Mouse (Mus musculus): ENCODE measurements around the gene Spindoc. TPM values are rescaled to one million over a fixed set of nuclear protein-coding genes. Genes with fewer than 3 reads are reported as not detected.

The Spindoc gene
- polyA plus RNA-seq (2012; rRNA removed) = 10.3 and 12.2 TPM in 2 replicates

GRCm38 (mm10) chr19:7382903-7383865, at the start of gene Spindoc:
Gene Spindoc, minus strand, starts transcription at chr19:7382994.
- no peaks in the 10 kb centered on the region for H3K27me3 ChIP-seq (ENCODE audit: control insufficient read depth, insufficient read depth, low read length)
- H3K4me3 ChIP-seq (ENCODE audit: extremely low read depth, insufficient read depth, insufficient read length) = peak within 1 kb of the TSS; percentile 77
- peak; percentile 70 to 97 for DNase-seq (ENCODE audit: low read depth in 1 of 2, low spot score in 2 of 2)
- 2% methylated on average over 45 of the region's 52 CpGs for WGBS
- no peak for TF ChIP-seq CTCF (IDR thresholded peaks at IDR 0.05; ENCODE audit: extremely low read depth, insufficient read depth, insufficient read length, insufficient replicate concordance)
- no peak for TF ChIP-seq POLR2A (IDR thresholded peaks at IDR 0.05; ENCODE audit: low read depth, low read length)
- H3K4me1 ChIP-seq (ENCODE audit: control insufficient read depth, insufficient read depth, insufficient read length) = no peaks in the 10 kb centered on the region
- H3K36me3 ChIP-seq (ENCODE audit: control insufficient read depth, insufficient read depth, low read length) = no peaks in the 10 kb centered on the region
- H3K27ac ChIP-seq (ENCODE audit: insufficient read depth, low read length) = peak within 1 kb of the TSS; percentile 31

DNA sequence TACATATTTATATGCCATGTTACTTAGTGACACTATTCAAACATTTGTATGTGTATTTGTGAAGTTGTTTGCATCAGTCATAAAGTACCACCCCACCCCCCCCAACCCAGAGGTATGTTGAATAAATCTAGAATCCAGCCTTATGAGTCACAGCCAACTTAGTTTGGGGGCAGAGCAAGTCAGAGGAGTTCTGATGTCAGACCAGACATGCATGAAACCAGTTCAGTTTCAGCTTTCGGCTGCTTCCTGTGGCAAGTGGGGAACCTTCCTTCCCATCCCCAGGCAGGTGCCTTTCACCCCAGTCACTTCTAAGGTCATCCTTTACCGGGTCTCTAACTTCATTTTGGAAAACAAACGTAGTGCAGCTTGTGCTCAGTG, 42.6 kb upstream of the Spindoc start:
- TF ChIP-seq CTCF (IDR thresholded peaks at IDR 0.05; ENCODE audit: extremely low read depth, insufficient read depth, insufficient read length, insufficient replicate concordance) (no peak), POLR2A (IDR thresholded peaks at IDR 0.05; ENCODE audit: low read depth, low read length) (no peak)
- 32% methylated on average over 3 of the region's 3 CpGs for WGBS
- Histone ChIP-seq H3K4me3 (ENCODE audit: extremely low read depth, insufficient read depth, insufficient read length) (no peak overlapping the region), H3K4me1 (ENCODE audit: control insufficient read depth, insufficient read depth, insufficient read length) (no peaks in the 10 kb centered on the region), H3K36me3 (ENCODE audit: control insufficient read depth, insufficient read depth, low read length) (peaks cover 18% of the 10 kb centered on the region), H3K27me3 (ENCODE audit: control insufficient read depth, insufficient read depth, low read length) (no peaks in the 10 kb centered on the region), H3K27ac (ENCODE audit: insufficient read depth, low read length) (no peak overlapping the region)
- no peak for DNase-seq (ENCODE audit: low read depth in 1 of 2, low spot score in 2 of 2)

DNA sequence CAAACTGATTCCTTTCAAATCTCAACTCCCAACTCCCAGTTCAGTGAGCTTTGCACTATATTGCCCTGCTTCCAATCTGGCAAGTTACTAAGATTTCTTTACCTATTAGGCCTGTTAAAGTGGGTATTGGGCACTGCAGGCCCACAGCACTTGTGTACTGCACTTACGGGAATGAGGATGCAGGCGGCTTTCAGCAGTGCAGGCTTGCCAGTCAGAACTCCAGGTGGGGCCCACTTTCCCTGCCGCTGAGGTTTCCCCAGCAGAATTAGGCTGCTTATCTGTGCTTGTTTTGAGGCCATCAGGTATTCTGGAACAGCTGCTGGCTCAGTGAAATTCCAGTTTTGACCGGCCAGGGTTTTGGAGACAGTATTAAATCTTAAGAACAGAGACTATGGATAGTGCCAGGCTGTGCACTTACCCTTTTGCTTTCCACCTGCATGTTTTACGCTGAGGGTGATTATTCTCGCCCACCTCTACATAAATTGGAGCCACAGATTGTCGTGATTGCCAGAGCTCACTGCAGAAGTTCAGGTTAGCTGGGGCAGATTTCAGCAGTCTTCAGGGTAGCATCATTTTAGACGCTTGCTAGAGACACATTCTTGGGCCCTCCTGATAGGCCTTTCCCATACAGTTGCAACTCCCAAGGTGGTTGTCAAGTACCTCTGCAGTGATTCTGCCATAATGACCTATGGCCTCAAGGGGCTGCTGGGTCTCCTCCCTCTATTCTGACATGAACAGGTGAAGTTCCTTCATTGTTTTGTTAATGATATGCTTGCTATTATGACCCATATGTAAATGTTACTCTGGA, 42.0 kb upstream of the Spindoc start:
- TF ChIP-seq POLR2A (IDR thresholded peaks at IDR 0.05; ENCODE audit: low read depth, low read length) = no peak
- no peak for TF ChIP-seq CTCF (IDR thresholded peaks at IDR 0.05; ENCODE audit: extremely low read depth, insufficient read depth, insufficient read length, insufficient replicate concordance)
- H3K36me3 ChIP-seq (ENCODE audit: control insufficient read depth, insufficient read depth, low read length) = peaks cover 18% of the 10 kb centered on the region
- H3K27me3 ChIP-seq (ENCODE audit: control insufficient read depth, insufficient read depth, low read length) = no peaks in the 10 kb centered on the region
- H3K4me1 ChIP-seq (ENCODE audit: control insufficient read depth, insufficient read depth, insufficient read length) = no peaks in the 10 kb centered on the region
- 91% methylated on average over 8 of the region's 8 CpGs for WGBS
- H3K27ac ChIP-seq (ENCODE audit: insufficient read depth, low read length) = no peak overlapping the region
- no peak for DNase-seq (ENCODE audit: low read depth in 1 of 2, low spot score in 2 of 2)
- no peak overlapping the region for H3K4me3 ChIP-seq (ENCODE audit: extremely low read depth, insufficient read depth, insufficient read length)

- Histone ChIP-seq H3K4me3 (ENCODE audit: extremely low read depth, insufficient read depth, insufficient read length) (no peak overlapping the region), H3K27me3 (ENCODE audit: control insufficient read depth, insufficient read depth, low read length) (no peaks in the 10 kb centered on the region), H3K4me1 (ENCODE audit: control insufficient read depth, insufficient read depth, insufficient read length) (no peaks in the 10 kb centered on the region; the same call in 1 of the 2 replicates), H3K36me3 (ENCODE audit: control insufficient read depth, insufficient read depth, low read length) (peaks cover 18% of the 10 kb centered on the region), H3K27ac (ENCODE audit: insufficient read depth, low read length) (no peak overlapping the region)
- DNase-seq (ENCODE audit: low read depth in 1 of 2, low spot score in 2 of 2) = no peak
- 92% methylated on average over 7 of the region's 7 CpGs for WGBS
- no peak for TF ChIP-seq POLR2A (IDR thresholded peaks at IDR 0.05; ENCODE audit: low read depth, low read length)
- no peak for TF ChIP-seq CTCF (IDR thresholded peaks at IDR 0.05; ENCODE audit: extremely low read depth, insufficient read depth, insufficient read length, insufficient replicate concordance)
Observed at GRCm38 (mm10) chr19:7424131-7424530, 41.3 kb upstream of the Spindoc start.

- H3K36me3 ChIP-seq (ENCODE audit: control insufficient read depth, insufficient read depth, low read length) = peaks cover 18% of the 10 kb centered on the region
- no peak for TF ChIP-seq POLR2A (IDR thresholded peaks at IDR 0.05; ENCODE audit: low read depth, low read length)
- no peak for TF ChIP-seq CTCF (IDR thresholded peaks at IDR 0.05; ENCODE audit: extremely low read depth, insufficient read depth, insufficient read length, insufficient replicate concordance)
Observed at GRCm38 (mm10) chr19:7423656-7424030, 40.8 kb upstream of the Spindoc start.

DNA sequence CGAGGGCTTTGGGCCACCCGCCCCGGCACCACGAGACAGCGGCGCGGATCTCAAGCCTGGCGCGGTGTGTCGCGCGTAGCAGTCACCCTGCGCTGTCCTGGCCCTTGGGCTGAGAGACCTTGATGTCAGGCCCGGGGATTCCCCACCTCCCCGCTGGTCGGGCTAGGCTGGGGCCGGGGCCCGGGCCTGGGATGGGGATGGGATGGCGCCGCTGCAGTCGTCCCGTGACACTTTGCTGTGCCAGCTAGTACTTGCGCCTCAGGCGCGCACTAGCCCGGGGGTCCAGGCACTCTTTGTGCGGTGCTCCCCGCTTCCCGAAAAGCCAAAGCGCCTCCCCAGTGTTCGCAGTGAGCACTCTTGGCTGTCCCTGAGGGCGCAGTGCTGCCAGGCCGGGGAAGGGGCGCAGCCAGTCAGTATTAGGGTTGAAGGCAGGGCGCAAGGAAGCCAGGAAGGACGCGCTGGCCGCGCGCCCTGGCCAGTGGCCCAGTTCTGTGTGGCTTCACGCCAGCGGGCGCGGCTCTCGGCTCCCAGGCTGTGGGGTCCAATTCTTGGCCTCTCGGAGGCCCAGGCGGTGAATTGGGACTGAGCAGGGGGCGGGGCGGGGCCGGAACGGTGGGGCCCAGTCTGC, 40.3 kb upstream of the Spindoc start:
- Histone ChIP-seq H3K27ac (ENCODE audit: insufficient read depth, low read length) (0 out of 2 replicates have a peak overlapping the region, but pooled peaks have one; percentile 30), H3K4me3 (ENCODE audit: extremely low read depth, insufficient read depth, insufficient read length) (no peak overlapping the region), H3K36me3 (ENCODE audit: control insufficient read depth, insufficient read depth, low read length) (peaks cover 16% of the 10 kb centered on the region), H3K27me3 (ENCODE audit: control insufficient read depth, insufficient read depth, low read length) (no peaks in the 10 kb centered on the region), H3K4me1 (ENCODE audit: control insufficient read depth, insufficient read depth, insufficient read length) (no peaks in the 10 kb centered on the region; the same call in 1 of the 2 replicates)
- no peak for TF ChIP-seq POLR2A (IDR thresholded peaks at IDR 0.05; ENCODE audit: low read depth, low read length)
- no peak for TF ChIP-seq CTCF (IDR thresholded peaks at IDR 0.05; ENCODE audit: extremely low read depth, insufficient read depth, insufficient read length, insufficient replicate concordance)
- DNase-seq (ENCODE audit: low read depth in 1 of 2, low spot score in 2 of 2) = no peak
- 86% methylated on average over 51 of the region's 51 CpGs for WGBS

More at GRCm38 (mm10) chr19:7423656-7424030, 40.8 kb upstream of the Spindoc start:
- Histone ChIP-seq H3K4me3 (ENCODE audit: extremely low read depth, insufficient read depth, insufficient read length) (no peak overlapping the region), H3K4me1 (ENCODE audit: control insufficient read depth, insufficient read depth, insufficient read length) (no peaks in the 10 kb centered on the region; the same call in 1 of the 2 replicates), H3K27me3 (ENCODE audit: control insufficient read depth, insufficient read depth, low read length) (no peaks in the 10 kb centered on the region), H3K27ac (ENCODE audit: insufficient read depth, low read length) (no peak overlapping the region)
- DNase-seq (ENCODE audit: low read depth in 1 of 2, low spot score in 2 of 2) = no peak
- whole genome bisulfite sequencing = 85% methylated on average over 16 of the region's 16 CpGs

Measured in spleen, adult 2 months (tissue).